Mouse (Mus musculus): Measurements from ENCODE around the gene Sh3pxd2a. TPM values are rescaled to one million over a fixed set of nuclear protein-coding genes. Genes with fewer than 3 reads are reported as not detected.
A peak's percentile ranks its signal among the peaks of the same experiment; 100 is the strongest.
"Not testable (repeated sequence)": the region's sequence is repeated elsewhere in the genome, so short reads cannot be mapped to it uniquely, and the experiment has no call there.

Sh3pxd2a gene
- polyA plus RNA-seq, 1 experiment from 2014 or later = 0.65 TPM

- Histone ChIP-seq H3K9me3 (replicated peaks; ENCODE audit: control insufficient read depth, low read length) (no peaks in the 10 kb centered on the region), H3K27me3 (ENCODE audit: control insufficient read depth, insufficient read depth, low read depth, low read length) (no peaks in the 10 kb centered on the region), H3K4me2 (ENCODE audit: low read depth, low read length) (peak overlapping the region; percentile 64), H3K4me3 (ENCODE audit: low read depth, low read length) (peak overlapping the region; percentile 22), H3K9ac (ENCODE audit: low read depth, low read length) (peak overlapping the region; percentile 77), H3K4me1 (ENCODE audit: control insufficient read depth, low read depth, low read length) (peaks cover 54% of the 10 kb centered on the region), H3K27ac (ENCODE audit: low read length) (peak overlapping the region; percentile 99), H3K36me3 (ENCODE audit: control insufficient read depth, insufficient read depth) (no peaks in the 10 kb centered on the region)
- 71% methylated on average over 3 of the region's 3 CpGs for WGBS (ENCODE audit: insufficient replicate concordance)
- no peak for ATAC-seq (ENCODE audit: low read depth)
Observed at GRCm38 (mm10) chr19:47403391-47404379, 60.5 kb downstream of the Sh3pxd2a start.

- Histone ChIP-seq H3K4me2 (ENCODE audit: low read depth, low read length) (peak overlapping the region; percentile 64), H3K4me1 (ENCODE audit: control insufficient read depth, low read depth, low read length) (peaks cover 54% of the 10 kb centered on the region), H3K36me3 (ENCODE audit: control insufficient read depth, insufficient read depth) (no peaks in the 10 kb centered on the region), H3K4me3 (ENCODE audit: low read depth, low read length) (peak overlapping the region; percentile 35), H3K9me3 (replicated peaks; ENCODE audit: control insufficient read depth, low read length) (no peaks in the 10 kb centered on the region), H3K27me3 (ENCODE audit: control insufficient read depth, insufficient read depth, low read depth, low read length) (no peaks in the 10 kb centered on the region), H3K9ac (ENCODE audit: low read depth, low read length) (peak overlapping the region; percentile 77), H3K27ac (ENCODE audit: low read length) (peak overlapping the region; percentile 99)
- peak; percentile 97 for ATAC-seq (ENCODE audit: low read depth)
- WGBS (ENCODE audit: insufficient replicate concordance) = 11% methylated on average over 6 of the region's 6 CpGs
Observed at GRCm38 (mm10) chr19:47402976-47403375, 61.2 kb downstream of the Sh3pxd2a start.

- Histone ChIP-seq H3K27ac (ENCODE audit: low read length) (peak overlapping the region; percentile 99), H3K4me1 (ENCODE audit: control insufficient read depth, low read depth, low read length) (peaks cover 54% of the 10 kb centered on the region), H3K27me3 (ENCODE audit: control insufficient read depth, insufficient read depth, low read depth, low read length) (no peaks in the 10 kb centered on the region), H3K9ac (ENCODE audit: low read depth, low read length) (peak overlapping the region; percentile 61), H3K4me2 (ENCODE audit: low read depth, low read length) (peak overlapping the region; percentile 64), H3K36me3 (ENCODE audit: control insufficient read depth, insufficient read depth) (no peaks in the 10 kb centered on the region), H3K9me3 (replicated peaks; ENCODE audit: control insufficient read depth, low read length) (no peaks in the 10 kb centered on the region), H3K4me3 (ENCODE audit: low read depth, low read length) (peak overlapping the region; percentile 35)
- 38% methylated on average over 4 of the region's 4 CpGs for WGBS (ENCODE audit: insufficient replicate concordance)
- ATAC-seq (ENCODE audit: low read depth) = peak; percentile 50
Observed at GRCm38 (mm10) chr19:47402544-47402943, 61.7 kb downstream of the Sh3pxd2a start.

- Histone ChIP-seq H3K27me3 (ENCODE audit: control insufficient read depth, insufficient read depth, low read depth, low read length) (no peaks in the 10 kb centered on the region), H3K4me2 (ENCODE audit: low read depth, low read length) (no peak overlapping the region), H3K4me1 (ENCODE audit: control insufficient read depth, low read depth, low read length) (peaks cover 38% of the 10 kb centered on the region), H3K4me3 (ENCODE audit: low read depth, low read length) (no peak overlapping the region), H3K9ac (ENCODE audit: low read depth, low read length) (no peak overlapping the region), H3K9me3 (replicated peaks; ENCODE audit: control insufficient read depth, low read length) (no peaks in the 10 kb centered on the region), H3K27ac (ENCODE audit: low read length) (0 out of 2 replicates have a peak overlapping the region, but pooled peaks have one; percentile 13), H3K36me3 (ENCODE audit: control insufficient read depth, insufficient read depth) (no peaks in the 10 kb centered on the region)
- no peak for ATAC-seq (ENCODE audit: low read depth)
- WGBS (ENCODE audit: insufficient replicate concordance) = 80% methylated on average over 4 of the region's 4 CpGs
Observed at GRCm38 (mm10) chr19:47399709-47400108, 64.5 kb downstream of the Sh3pxd2a start.

GRCm38 (mm10) chr19:47399029-47399428 is 65.2 kb downstream of the Sh3pxd2a start:
- Histone ChIP-seq H3K9me3 (replicated peaks; ENCODE audit: control insufficient read depth, low read length) (no peaks in the 10 kb centered on the region), H3K27me3 (ENCODE audit: control insufficient read depth, insufficient read depth, low read depth, low read length) (no peaks in the 10 kb centered on the region), H3K27ac (ENCODE audit: low read length) (no peak overlapping the region), H3K4me3 (ENCODE audit: low read depth, low read length) (no peak overlapping the region), H3K36me3 (ENCODE audit: control insufficient read depth, insufficient read depth) (no peaks in the 10 kb centered on the region), H3K9ac (ENCODE audit: low read depth, low read length) (no peak overlapping the region), H3K4me2 (ENCODE audit: low read depth, low read length) (no peak overlapping the region), H3K4me1 (ENCODE audit: control insufficient read depth, low read depth, low read length) (peaks cover 33% of the 10 kb centered on the region)
- no peak for ATAC-seq (ENCODE audit: low read depth)
- WGBS (ENCODE audit: insufficient replicate concordance) = 89% methylated on average over 11 of the region's 11 CpGs

GRCm38 (mm10) chr19:47397882-47398671 is 66.1 kb downstream of the Sh3pxd2a start:
- Histone ChIP-seq H3K4me1 (ENCODE audit: control insufficient read depth, low read depth, low read length) (peaks cover 24% of the 10 kb centered on the region), H3K9ac (ENCODE audit: low read depth, low read length) (no peak overlapping the region), H3K27ac (ENCODE audit: low read length) (no peak overlapping the region), H3K4me3 (ENCODE audit: low read depth, low read length) (no peak overlapping the region), H3K27me3 (ENCODE audit: control insufficient read depth, insufficient read depth, low read depth, low read length) (no peaks in the 10 kb centered on the region), H3K36me3 (ENCODE audit: control insufficient read depth, insufficient read depth) (no peaks in the 10 kb centered on the region), H3K4me2 (ENCODE audit: low read depth, low read length) (no peak overlapping the region), H3K9me3 (replicated peaks; ENCODE audit: control insufficient read depth, low read length) (no peaks in the 10 kb centered on the region)
- WGBS (ENCODE audit: insufficient replicate concordance) = 78% methylated on average over 18 of the region's 18 CpGs
- ATAC-seq (ENCODE audit: low read depth) = no peak

- Histone ChIP-seq H3K9me3 (replicated peaks; ENCODE audit: control insufficient read depth, low read length) (no peaks in the 10 kb centered on the region), H3K4me3 (ENCODE audit: low read depth, low read length) (no peak overlapping the region), H3K36me3 (ENCODE audit: control insufficient read depth, insufficient read depth) (no peaks in the 10 kb centered on the region), H3K4me1 (ENCODE audit: control insufficient read depth, low read depth, low read length) (peaks cover 6% of the 10 kb centered on the region), H3K4me2 (ENCODE audit: low read depth, low read length) (no peak overlapping the region), H3K27me3 (ENCODE audit: control insufficient read depth, insufficient read depth, low read depth, low read length) (no peaks in the 10 kb centered on the region), H3K9ac (ENCODE audit: low read depth, low read length) (no peak overlapping the region), H3K27ac (ENCODE audit: low read length) (no peak overlapping the region)
- ATAC-seq (ENCODE audit: low read depth) = peak; percentile 71
- WGBS (ENCODE audit: insufficient replicate concordance) = 65% methylated on average over 4 of the region's 4 CpGs
Observed at GRCm38 (mm10) chr19:47395338-47395737, 68.9 kb downstream of the Sh3pxd2a start.

- H3K9ac ChIP-seq (ENCODE audit: low read depth, low read length); H3K4me3 ChIP-seq (ENCODE audit: low read depth, low read length); H3K36me3 ChIP-seq (ENCODE audit: control insufficient read depth, insufficient read depth); H3K27ac ChIP-seq (ENCODE audit: low read length); H3K4me2 ChIP-seq (ENCODE audit: low read depth, low read length); ATAC-seq (ENCODE audit: low read depth); H3K27me3 ChIP-seq (ENCODE audit: control insufficient read depth, insufficient read depth, low read depth, low read length); H3K9me3 ChIP-seq (replicated peaks; ENCODE audit: control insufficient read depth, low read length); H3K4me1 ChIP-seq (ENCODE audit: control insufficient read depth, low read depth, low read length): not testable (repeated sequence)
- 52% methylated on average over 1 of the region's 1 CpGs for WGBS (ENCODE audit: insufficient replicate concordance)
Observed at GRCm38 (mm10) chr19:47394781-47395180, 69.4 kb downstream of the Sh3pxd2a start.

Measured in liver, embryonic 16.5 days (tissue).